Mouse (Mus musculus) kidney, embryonic 14.5 days (tissue): ENCODE measurements around the gene Fgf12. TPM values are rescaled to one million over a fixed set of nuclear protein-coding genes. Genes with fewer than 3 reads are reported as not detected.
A peak's percentile ranks its signal among the peaks of the same experiment; 100 is the strongest.

Source experiments
- ATAC-seq: fragments of 200-750 bp; cut with Nextera tagmentation; 2 replicates; pipeline ENCODE4 v1.8.0; 2017; ENCODE audit warnings: moderate number of reproducible peaks, mild to moderate bottlenecking, moderate TSS enrichment, moderate library complexity; ENCODE audit not compliant: low FRiP score, low TSS enrichment
- H3K27ac ChIP-seq: fragments of 300-500 bp; sonication (generic); 2 replicates; pipeline ENCODE4 v1.5.1; 2014; ENCODE audit warnings: low read depth, mild to moderate bottlenecking, low read length, moderate library complexity, mixed read lengths
- H3K27me3 ChIP-seq: fragments of 300-500 bp; sonication (generic); 2 replicates; pipeline ENCODE4 v1.6.1; 2014; ENCODE audit warnings: mild to moderate bottlenecking, low read length; ENCODE audit not compliant: control insufficient read depth, insufficient read depth
- H3K36me3 ChIP-seq: fragments of 300-500 bp; sonication (generic); 2 replicates; pipeline ENCODE4 v1.6.1; 2014; ENCODE audit warnings: low read length, mixed read lengths; ENCODE audit not compliant: control insufficient read depth, insufficient read depth
- H3K4me1 ChIP-seq: fragments of 300-500 bp; sonication (generic); 2 replicates; pipeline ENCODE4 v1.6.1; 2014; ENCODE audit warnings: low read length, mixed read lengths; ENCODE audit not compliant: control insufficient read depth, insufficient read depth
- H3K4me2 ChIP-seq: fragments of 300-500 bp; sonication (generic); replicated peaks from 2 replicates; pipeline ENCODE4 v1.6.1; 2014; ENCODE audit warnings: low read depth, mild to moderate bottlenecking, low read length
- H3K4me3 ChIP-seq: fragments of 300-500 bp; sonication (generic); 2 replicates; pipeline ENCODE4 v1.5.1; 2014; ENCODE audit warnings: mild to moderate bottlenecking, low read length
- H3K9ac ChIP-seq: fragments of 300-500 bp; sonication (generic); 2 replicates; pipeline ENCODE4 v1.6.1; 2014; ENCODE audit warnings: low read depth, mild to moderate bottlenecking, low read length, moderate library complexity
- H3K9me3 ChIP-seq: fragments of 300-500 bp; sonication (generic); 2 replicates; pipeline ENCODE4 v1.6.1; 2016; ENCODE audit warnings: low read length; ENCODE audit not compliant: control insufficient read depth
- WGBS: fragments of 180-500 bp; shearing (Covaris S2); extraction: QIAGEN DNeasy Blood & Tissue Kit; methylation state at CpG from one replicate; pipeline ENCODE4 v1.1.7; 2014; 5-methylcytosine and 5-hydroxymethylcytosine counted together
- polyA plus RNA-seq: library from polyadenylated mRNA; unstranded; fragments of >200 nt; fragmentation: Nextera tagmentation; extraction: Ambion mirVana; gene quantifications from 2 replicates; pipeline ENCODE4 v1.2.1, GENCODE M21; 2014

Fgf12 gene
- polyA plus RNA-seq = 4.0 and 4.4 TPM in 2 replicates

DNA sequence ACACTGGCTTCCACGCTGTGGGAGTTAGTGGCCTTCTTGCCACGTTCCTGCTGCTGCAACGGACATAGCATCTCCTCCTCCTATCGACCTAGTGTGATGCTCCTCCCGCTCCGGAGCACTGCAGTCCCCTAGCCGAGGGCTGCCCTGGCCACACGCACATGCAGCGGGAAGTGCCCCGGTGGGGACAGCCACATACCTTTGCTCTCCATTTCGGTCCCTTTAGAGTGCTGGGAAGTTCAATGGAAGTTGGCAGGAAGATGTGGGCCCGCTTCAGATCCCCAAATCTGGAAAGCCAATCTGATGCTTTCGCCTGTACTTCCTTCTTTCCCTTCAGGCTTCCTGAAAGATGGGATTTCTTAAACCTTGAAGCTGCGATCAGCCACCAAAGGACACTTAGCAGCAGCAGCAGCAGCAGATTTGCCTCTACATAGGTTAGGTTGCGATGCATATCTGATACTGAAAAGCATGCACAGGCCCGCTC, at the start of gene Fgf12:
Gene Fgf12, minus strand, starts transcription at position 431 of the 481 bp plus-strand sequence.
- Histone ChIP-seq H3K4me2 (peak within 1 kb of the TSS; percentile 61), H3K36me3 (no peaks in the 10 kb centered on the region), H3K27ac (no peak within 1 kb of the TSS), H3K9me3 (no peaks in the 10 kb centered on the region), H3K4me1 (0 out of 2 replicates have a peak, but pooled peaks cover 4% of the 10 kb centered on the region), H3K27me3 (0 out of 2 replicates have a peak, but pooled peaks cover 3% of the 10 kb centered on the region), H3K4me3 (peak within 1 kb of the TSS; percentile 29), H3K9ac (peak within 1 kb of the TSS; percentile 23; the same call in 1 of the 2 replicates)
- ATAC-seq = peak; percentile 63; the same call in 1 of the 2 replicates
- under 1% methylated on average over 16 of the region's 16 CpGs for WGBS

DNA sequence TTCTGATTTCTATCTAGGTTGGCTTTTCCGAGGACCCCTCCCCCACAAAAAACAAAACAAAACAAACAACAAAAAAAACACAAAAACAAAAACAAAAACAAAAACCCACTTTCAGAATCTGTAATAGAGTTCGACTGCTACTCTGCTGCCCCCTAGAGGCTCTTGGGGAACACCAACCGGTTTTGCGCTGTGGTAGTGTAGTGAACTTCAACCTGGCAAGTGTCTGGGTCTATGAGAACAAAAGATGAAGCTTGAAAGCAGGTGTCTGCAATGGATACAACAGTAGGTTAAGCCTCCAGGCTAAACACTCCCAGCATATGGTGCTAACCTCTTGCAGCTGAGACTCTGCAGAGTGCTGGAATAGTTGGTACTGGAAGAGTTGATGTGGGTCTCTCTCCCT, 40.2 kb upstream of the Fgf12 start:
- no peak for ATAC-seq
- Histone ChIP-seq H3K9me3 (no peaks in the 10 kb centered on the region), H3K4me1 (no peaks in the 10 kb centered on the region), H3K36me3 (no peaks in the 10 kb centered on the region), H3K27me3 (0 out of 2 replicates have a peak, but pooled peaks cover 2% of the 10 kb centered on the region), H3K27ac (no peak overlapping the region), H3K9ac (no peak overlapping the region), H3K4me2 (no peak overlapping the region), H3K4me3 (no peak overlapping the region)
- WGBS = 4% methylated on average over 4 of the region's 4 CpGs

DNA sequence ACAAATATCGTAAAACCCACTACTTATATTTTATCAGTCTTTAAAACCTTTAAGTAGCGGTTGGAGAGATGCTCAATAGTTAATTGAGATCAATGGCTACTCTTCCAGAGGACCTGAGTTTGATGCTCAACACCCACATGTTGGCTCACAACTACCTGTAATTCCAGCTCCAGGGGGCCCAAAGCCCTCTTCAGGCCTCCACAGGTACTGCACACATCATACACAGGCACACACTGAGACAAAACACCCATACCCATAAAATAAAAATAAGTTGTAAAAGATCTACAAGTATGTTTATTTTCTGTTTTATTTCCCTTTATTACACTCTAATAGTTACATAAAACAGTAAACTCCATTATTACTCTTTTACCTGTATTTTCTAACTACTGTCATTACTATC, 17.4 kb upstream of the Fgf12 start:
- ATAC-seq = no peak

DNA sequence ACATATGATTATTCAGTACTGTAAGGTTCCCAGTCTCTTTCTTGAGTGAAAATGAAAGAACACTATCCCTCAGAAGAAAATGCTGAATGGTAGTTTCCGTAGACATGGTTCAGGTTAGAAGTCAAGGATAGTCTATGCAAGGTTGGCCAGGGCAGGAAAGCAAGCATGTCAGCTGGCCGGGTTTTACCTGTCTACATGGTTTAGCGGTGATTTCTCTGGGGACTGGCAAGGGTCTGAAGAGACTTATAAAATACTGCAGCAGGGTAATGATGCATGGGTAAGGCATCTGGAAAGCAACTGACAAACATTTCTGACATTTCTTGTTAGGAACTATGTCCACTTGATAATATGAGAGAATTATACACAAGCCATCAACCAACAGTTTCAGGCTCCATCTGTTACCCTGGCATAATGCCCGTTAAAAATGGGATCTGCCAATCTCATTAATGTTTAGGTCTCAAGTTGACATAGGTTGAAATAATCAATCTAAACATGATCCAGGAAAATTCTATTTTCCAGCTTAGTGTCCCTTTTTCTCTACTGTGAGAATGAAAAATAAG, 8.6 kb upstream of the Fgf12 start:
- no peak overlapping the region for H3K27ac ChIP-seq
- H3K36me3 ChIP-seq = no peaks in the 10 kb centered on the region
- H3K4me1 ChIP-seq = no peaks in the 10 kb centered on the region
- H3K9me3 ChIP-seq = no peaks in the 10 kb centered on the region
- H3K9ac ChIP-seq = no peak overlapping the region
- no peaks in the 10 kb centered on the region for H3K27me3 ChIP-seq
- ATAC-seq = no peak
- 86% methylated on average over 4 of the region's 4 CpGs for WGBS
- no peak overlapping the region for H3K4me3 ChIP-seq
- H3K4me2 ChIP-seq = no peak overlapping the region

More for the DNA sequence above, 17.4 kb upstream of the Fgf12 start:
- Histone ChIP-seq H3K4me1 (no peaks in the 10 kb centered on the region), H3K4me2 (no peak overlapping the region), H3K9ac (no peak overlapping the region), H3K27ac (no peak overlapping the region), H3K36me3 (no peaks in the 10 kb centered on the region), H3K27me3 (no peaks in the 10 kb centered on the region), H3K4me3 (no peak overlapping the region), H3K9me3 (no peaks in the 10 kb centered on the region)
- 94% methylated on average over 2 of the region's 2 CpGs for WGBS

DNA sequence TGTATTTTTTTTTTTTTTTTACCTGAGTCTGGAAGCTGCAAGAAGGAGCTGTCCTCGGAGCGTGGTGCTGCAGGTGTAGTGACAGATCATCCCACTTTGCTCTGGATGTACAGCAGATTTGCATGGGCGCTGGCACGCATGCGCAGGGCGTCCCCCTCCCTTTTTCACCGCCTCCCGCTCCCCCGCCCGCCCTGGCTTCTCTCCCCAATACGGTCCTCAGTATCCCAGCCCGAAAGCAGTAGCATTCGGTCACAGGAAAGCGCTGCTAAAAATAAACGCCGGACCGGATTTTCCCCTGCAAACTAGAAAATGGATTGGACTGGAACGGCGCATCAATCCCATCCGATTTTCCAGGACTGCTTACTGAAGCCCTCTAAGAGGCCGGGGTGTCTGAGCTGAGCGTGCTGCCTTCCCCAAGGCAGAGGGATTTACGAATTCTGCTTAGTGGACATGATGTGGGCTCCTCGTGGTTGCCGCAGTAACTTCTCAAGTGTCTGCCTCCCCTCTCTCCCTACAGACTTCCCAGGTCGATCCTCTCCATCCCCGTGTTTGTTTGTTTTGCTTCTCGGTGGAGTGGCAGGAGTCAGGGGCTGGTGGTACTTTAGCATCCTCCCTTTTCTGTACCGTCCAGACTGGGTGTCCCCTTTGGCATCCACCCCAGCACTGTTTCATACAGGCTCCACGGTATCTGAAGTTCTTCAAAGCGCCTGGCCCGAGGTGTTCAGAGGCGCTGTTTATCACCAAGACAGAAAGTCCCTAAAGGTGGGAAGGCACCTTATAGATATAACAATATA, 453 bp upstream of the Fgf12 start:
- Histone ChIP-seq H3K9me3 (no peaks in the 10 kb centered on the region), H3K4me3 (peak overlapping the region; percentile 29), H3K9ac (peak overlapping the region; percentile 23; the same call in 1 of the 2 replicates), H3K4me2 (peak overlapping the region; percentile 61), H3K27ac (no peak overlapping the region), H3K36me3 (no peaks in the 10 kb centered on the region), H3K27me3 (0 out of 2 replicates have a peak, but pooled peaks cover 3% of the 10 kb centered on the region), H3K4me1 (0 out of 2 replicates have a peak, but pooled peaks cover 4% of the 10 kb centered on the region)
- peak; percentile 98 for ATAC-seq
- WGBS = under 1% methylated on average over 33 of the region's 33 CpGs

DNA sequence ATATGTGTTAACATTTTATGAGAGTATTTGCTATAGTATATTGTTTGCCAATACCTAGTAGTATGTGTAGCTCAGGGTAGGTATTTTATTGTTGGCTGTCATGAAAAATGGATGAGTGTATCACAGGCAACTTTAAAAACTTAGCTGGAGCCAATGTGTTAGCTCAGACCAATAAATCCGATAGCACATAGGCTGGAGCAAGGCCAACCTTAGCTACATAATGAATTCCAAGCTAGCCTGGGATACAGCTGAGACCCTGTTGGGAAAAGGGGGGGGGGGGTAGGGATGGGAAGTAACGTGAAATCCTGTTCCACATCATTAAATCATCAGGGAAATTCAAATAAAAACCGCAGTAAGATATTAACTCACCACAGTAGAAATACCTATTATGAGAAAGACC, 18.4 kb downstream of the Fgf12 start:
- H3K9me3 ChIP-seq = no peaks in the 10 kb centered on the region
- no peaks in the 10 kb centered on the region for H3K36me3 ChIP-seq
- H3K27me3 ChIP-seq = no peaks in the 10 kb centered on the region
- H3K9ac ChIP-seq = no peak overlapping the region
- H3K4me1 ChIP-seq = no peaks in the 10 kb centered on the region
- no peak overlapping the region for H3K4me2 ChIP-seq
- 61% methylated on average over 3 of the region's 3 CpGs for WGBS
- ATAC-seq = no peak
- H3K4me3 ChIP-seq = no peak overlapping the region
- no peak overlapping the region for H3K27ac ChIP-seq

DNA sequence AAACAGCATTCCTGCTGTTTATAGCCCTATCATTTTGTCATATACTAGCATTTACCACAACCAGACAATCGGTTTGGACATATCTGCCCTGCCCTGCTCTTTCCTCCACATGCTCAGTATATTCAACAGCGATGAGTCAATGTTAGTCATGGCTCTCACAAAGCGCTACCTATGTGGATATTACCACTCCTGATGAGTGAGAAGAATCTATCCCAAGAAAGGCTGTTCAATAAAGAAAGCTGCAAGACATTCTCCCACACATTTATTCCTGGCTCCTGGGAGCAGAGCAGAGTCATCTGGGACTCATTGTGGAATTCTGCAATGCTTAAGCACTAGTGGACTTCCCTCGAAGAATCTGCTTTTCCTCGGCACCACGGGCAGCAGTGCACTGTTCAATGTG, 26.1 kb downstream of the Fgf12 start:
- H3K9me3 ChIP-seq = no peaks in the 10 kb centered on the region
- no peaks in the 10 kb centered on the region for H3K36me3 ChIP-seq
- no peak overlapping the region for H3K27ac ChIP-seq
- WGBS = 89% methylated on average over 6 of the region's 6 CpGs
- no peak overlapping the region for H3K4me2 ChIP-seq
- no peaks in the 10 kb centered on the region for H3K27me3 ChIP-seq
- ATAC-seq = no peak
- no peaks in the 10 kb centered on the region for H3K4me1 ChIP-seq
- H3K9ac ChIP-seq = no peak overlapping the region
- no peak overlapping the region for H3K4me3 ChIP-seq

DNA sequence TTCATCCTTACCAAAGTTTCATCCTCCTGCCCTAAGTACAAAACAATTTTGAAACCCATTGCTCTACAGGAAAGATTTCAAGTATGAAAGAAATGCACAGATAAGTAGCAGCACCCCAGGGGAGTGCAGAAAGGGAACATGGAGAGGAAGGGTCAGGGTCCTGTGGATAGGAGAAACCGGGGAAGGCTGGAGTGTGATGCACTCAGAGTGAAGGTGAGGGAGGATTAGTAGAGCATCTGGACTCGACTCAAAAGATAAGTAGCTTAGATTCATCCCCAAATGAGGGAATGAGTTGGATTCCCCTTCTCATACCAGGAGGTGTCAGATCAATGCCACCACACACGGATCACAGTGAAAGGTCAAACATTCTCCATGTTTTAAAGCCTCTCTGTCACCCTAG, 46.2 kb downstream of the Fgf12 start:
- WGBS = 74% methylated on average over 3 of the region's 3 CpGs
- no peak for ATAC-seq
- H3K9me3 ChIP-seq = no peaks in the 10 kb centered on the region

DNA sequence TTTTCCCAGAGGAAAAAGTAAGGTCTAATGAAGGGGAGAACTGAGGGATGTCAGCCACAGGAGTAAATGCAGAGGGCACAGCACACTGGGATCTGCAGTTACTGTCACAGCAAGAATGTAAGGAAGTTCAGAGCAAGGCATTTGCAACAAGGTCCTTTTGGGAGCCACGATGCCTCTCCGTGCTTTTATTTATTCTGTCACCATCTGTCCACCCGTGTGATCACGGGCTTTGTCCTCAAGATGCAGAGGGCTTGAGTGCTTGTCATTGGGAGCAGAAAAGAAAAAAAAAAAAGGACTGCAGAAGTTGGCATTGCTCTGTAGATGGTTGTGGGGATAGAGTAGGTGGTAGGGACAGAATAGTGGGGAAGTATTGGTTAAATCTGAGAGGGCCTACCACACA, 52.5 kb downstream of the Fgf12 start:
- H3K9me3 ChIP-seq = no peaks in the 10 kb centered on the region
- H3K27ac ChIP-seq = no peak overlapping the region
- H3K4me1 ChIP-seq = no peaks in the 10 kb centered on the region
- 79% methylated on average over 4 of the region's 4 CpGs for WGBS
- H3K4me3 ChIP-seq = no peak overlapping the region
- no peaks in the 10 kb centered on the region for H3K27me3 ChIP-seq
- no peak overlapping the region for H3K9ac ChIP-seq
- no peak for ATAC-seq
- H3K4me2 ChIP-seq = no peak overlapping the region
- H3K36me3 ChIP-seq = no peaks in the 10 kb centered on the region

More for the DNA sequence above, 46.2 kb downstream of the Fgf12 start:
- Histone ChIP-seq H3K9ac (no peak overlapping the region), H3K4me2 (no peak overlapping the region), H3K27ac (no peak overlapping the region), H3K36me3 (no peaks in the 10 kb centered on the region), H3K4me1 (no peaks in the 10 kb centered on the region), H3K27me3 (no peaks in the 10 kb centered on the region), H3K4me3 (no peak overlapping the region)
